Mouse (Mus musculus): ENCODE data around the gene Tmem177. TPM values are rescaled to one million over a fixed set of nuclear protein-coding genes. Genes with fewer than 3 reads are reported as not detected.

The Tmem177 gene
- 5.9 TPM for polyA plus RNA-seq (2017; shearing (Covaris generic))

GRCm38 (mm10) chr1:119912953-119913814 is at the start of gene Tmem177:
Gene Tmem177 (minus strand): TSS chr1:119913208.

Other genes with a start within 250 kb of the Tmem177 start
- gene Ptpn4, start 75.6 kb downstream of the Tmem177 start, polyA plus RNA-seq (2017; shearing (Covaris generic)), result 12.2 TPM
- gene Cfap221, start 84.0 kb upstream of the Tmem177 start, polyA plus RNA-seq (2017; shearing (Covaris generic)), result not detected
- 0.25 TPM for gene Sctr, start 93.7 kb upstream of the Tmem177 start, polyA plus RNA-seq (2017; shearing (Covaris generic))
- gene Tmem37, start 160.9 kb upstream of the Tmem177 start, polyA plus RNA-seq (2017; shearing (Covaris generic)), result 1.1 TPM
- 147 TPM for gene Dbi, start 207.9 kb upstream of the Tmem177 start, polyA plus RNA-seq (2017; shearing (Covaris generic))
- 27.6 TPM for gene 3110009E18Rik, start 208.0 kb upstream of the Tmem177 start, polyA plus RNA-seq (2017; shearing (Covaris generic))

Measured in CD4-positive, CD25-positive, alpha-beta regulatory T cell (primary cell).